Mouse (Mus musculus) intestine, embryonic 16.5 days (tissue): Measurements from ENCODE around the gene Rspo3. TPM values are rescaled to one million over a fixed set of nuclear protein-coding genes. Genes with fewer than 3 reads are reported as not detected.

Source experiments
- ATAC-seq: fragments of 200-750 bp; cut with Nextera tagmentation; 2 replicates; pipeline ENCODE4 v1.8.0; 2017; ENCODE audit warnings: moderate TSS enrichment, moderate library complexity
- H3K27ac ChIP-seq: fragments of 300-500 bp; sonication (generic); 2 replicates; pipeline ENCODE4 v1.5.1; 2014; ENCODE audit warnings: mild to moderate bottlenecking, low read length
- H3K27me3 ChIP-seq: fragments of 300-500 bp; sonication (generic); replicated peaks from 2 replicates; pipeline ENCODE4 v1.6.1; 2014; ENCODE audit warnings: low read length, control low read depth, mixed read lengths; ENCODE audit not compliant: control insufficient read depth, insufficient read depth
- H3K36me3 ChIP-seq: fragments of 300-500 bp; sonication (generic); 2 replicates; pipeline ENCODE4 v1.6.1; 2014; ENCODE audit warnings: low read length, control low read depth; ENCODE audit not compliant: control insufficient read depth, insufficient read depth
- H3K4me1 ChIP-seq: fragments of 300-500 bp; sonication (generic); 2 replicates; pipeline ENCODE4 v1.6.1; 2014; ENCODE audit warnings: low read length, control low read depth, mixed read lengths; ENCODE audit not compliant: control insufficient read depth, insufficient read depth
- H3K4me2 ChIP-seq: fragments of 300-500 bp; sonication (generic); 2 replicates; pipeline ENCODE4 v1.6.1; 2014; ENCODE audit warnings: low read depth, low read length, control low read depth
- H3K4me3 ChIP-seq: fragments of 300-500 bp; sonication (generic); 2 replicates; pipeline ENCODE4 v1.5.1; 2014; ENCODE audit warnings: mild to moderate bottlenecking, low read length
- H3K9ac ChIP-seq: fragments of 300-500 bp; sonication (generic); 2 replicates; pipeline ENCODE4 v1.6.1; 2014; ENCODE audit warnings: low read depth, low read length
- H3K9me3 ChIP-seq: fragments of 300-500 bp; sonication (generic); 2 replicates; pipeline ENCODE4 v1.6.1; 2016; ENCODE audit warnings: low read length, control low read depth; ENCODE audit not compliant: control insufficient read depth
- WGBS: fragments of 180-500 bp; shearing (Covaris S2); extraction: QIAGEN DNeasy Blood & Tissue Kit; methylation state at CpG from one replicate; pipeline ENCODE4 v1.1.7; 2014; 5-methylcytosine and 5-hydroxymethylcytosine counted together
- polyA plus RNA-seq: library from polyadenylated mRNA; unstranded; fragments of >200 nt; fragmentation: Nextera tagmentation; extraction: Ambion mirVana; gene quantifications from 2 replicates; pipeline ENCODE4 v1.2.1, GENCODE M21; 2015

The Rspo3 gene
- polyA plus RNA-seq, 1 experiment from 2014 or later: 9.3 TPM

- H3K4me3 ChIP-seq: peak overlapping the region; percentile 73
- peak overlapping the region; percentile 63 for H3K9ac ChIP-seq
- peaks cover 11% of the 10 kb centered on the region; the same call in 1 of the 2 replicates for H3K4me1 ChIP-seq
- H3K4me2 ChIP-seq: peak overlapping the region; percentile 89
- WGBS: 4% methylated on average over 24 of the region's 24 CpGs
- no peaks in the 10 kb centered on the region for H3K9me3 ChIP-seq
- peak overlapping the region; percentile 34 for H3K27ac ChIP-seq
- H3K36me3 ChIP-seq: no peaks in the 10 kb centered on the region
- H3K27me3 ChIP-seq: peaks cover 2% of the 10 kb centered on the region; the same call in 1 of the 2 replicates
- peak; percentile 43 for ATAC-seq
Observed at GRCm38 (mm10) chr10:29533846-29534829, 1.5 kb downstream of the Rspo3 start.

GRCm38 (mm10) chr10:29532821-29533715 lies 2.6 kb downstream of the Rspo3 start:
- H3K36me3 ChIP-seq: no peaks in the 10 kb centered on the region
- H3K27ac ChIP-seq: peak overlapping the region; percentile 14; the same call in 1 of the 2 replicates
- peaks cover 2% of the 10 kb centered on the region; the same call in 1 of the 2 replicates for H3K27me3 ChIP-seq
- peak overlapping the region; percentile 73 for H3K4me3 ChIP-seq
- WGBS: 1% methylated on average over 30 of the region's 30 CpGs
- peak; percentile 67 for ATAC-seq
- H3K4me1 ChIP-seq: peaks cover 11% of the 10 kb centered on the region; the same call in 1 of the 2 replicates
- peak overlapping the region; percentile 63 for H3K9ac ChIP-seq
- no peaks in the 10 kb centered on the region for H3K9me3 ChIP-seq
- H3K4me2 ChIP-seq: peak overlapping the region; percentile 89

- no peak overlapping the region for H3K9ac ChIP-seq
- 92% methylated on average over 1 of the region's 1 CpGs for WGBS
- H3K4me2 ChIP-seq: no peak overlapping the region
- H3K4me1 ChIP-seq: no peaks in the 10 kb centered on the region
- no peaks in the 10 kb centered on the region for H3K27me3 ChIP-seq
- no peak overlapping the region for H3K4me3 ChIP-seq
- H3K9me3 ChIP-seq: no peaks in the 10 kb centered on the region
- no peak overlapping the region for H3K27ac ChIP-seq
- ATAC-seq: no peak
- H3K36me3 ChIP-seq: no peaks in the 10 kb centered on the region
Observed at GRCm38 (mm10) chr10:29513563-29513962, 22.1 kb downstream of the Rspo3 start.

- no peak for ATAC-seq
- no peak overlapping the region for H3K27ac ChIP-seq
- no peaks in the 10 kb centered on the region for H3K36me3 ChIP-seq
- 58% methylated on average over 2 of the region's 2 CpGs for WGBS
- no peak overlapping the region for H3K4me3 ChIP-seq
- no peaks in the 10 kb centered on the region for H3K4me1 ChIP-seq
- H3K9me3 ChIP-seq: no peaks in the 10 kb centered on the region
- H3K27me3 ChIP-seq: no peaks in the 10 kb centered on the region
- no peak overlapping the region for H3K9ac ChIP-seq
- H3K4me2 ChIP-seq: no peak overlapping the region
Observed at GRCm38 (mm10) chr10:29508167-29508566, 27.5 kb downstream of the Rspo3 start.

GRCm38 (mm10) chr10:29497205-29497822 lies 38.4 kb downstream of the Rspo3 start:
- Histone ChIP-seq H3K27ac (no peak overlapping the region), H3K36me3 (no peaks in the 10 kb centered on the region), H3K27me3 (no peaks in the 10 kb centered on the region), H3K4me2 (no peak overlapping the region), H3K9me3 (no peaks in the 10 kb centered on the region), H3K4me3 (no peak overlapping the region), H3K4me1 (no peaks in the 10 kb centered on the region), H3K9ac (no peak overlapping the region)
- peak; percentile 67 for ATAC-seq
- WGBS: 56% methylated on average over 3 of the region's 3 CpGs

- 73% methylated on average over 1 of the region's 1 CpGs for WGBS
- ATAC-seq: no peak
- Histone ChIP-seq H3K9ac (no peak overlapping the region), H3K4me3 (no peak overlapping the region), H3K4me1 (no peaks in the 10 kb centered on the region), H3K9me3 (no peaks in the 10 kb centered on the region), H3K36me3 (no peaks in the 10 kb centered on the region), H3K27me3 (no peaks in the 10 kb centered on the region), H3K27ac (no peak overlapping the region), H3K4me2 (no peak overlapping the region)
Observed at GRCm38 (mm10) chr10:29493996-29494395, 41.7 kb downstream of the Rspo3 start.

DNA sequence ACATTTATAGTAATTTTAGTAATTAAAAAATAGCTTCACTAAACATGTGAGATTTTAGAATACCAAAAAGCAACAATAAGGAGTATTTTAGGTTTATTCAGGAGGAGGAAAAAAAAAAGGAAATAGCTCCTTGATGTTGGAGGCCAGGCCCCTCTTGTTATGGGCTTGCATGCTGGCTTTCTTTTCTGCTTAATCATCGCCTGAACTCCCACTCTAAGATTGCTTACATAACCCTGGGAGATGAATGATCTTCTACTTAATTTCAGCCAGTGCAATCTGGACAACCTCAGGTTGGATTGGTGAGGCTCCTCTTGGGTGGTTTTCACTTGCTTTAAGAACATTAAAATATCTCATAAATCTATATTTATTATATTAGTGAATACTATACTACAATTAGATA lies 54.7 kb downstream of the Rspo3 start:
- Histone ChIP-seq H3K9ac (no peak overlapping the region), H3K4me2 (no peak overlapping the region), H3K4me3 (no peak overlapping the region), H3K36me3 (no peaks in the 10 kb centered on the region), H3K4me1 (no peaks in the 10 kb centered on the region), H3K9me3 (no peaks in the 10 kb centered on the region), H3K27ac (no peak overlapping the region), H3K27me3 (no peaks in the 10 kb centered on the region)
- no peak for ATAC-seq
- WGBS: 54% methylated on average over 1 of the region's 1 CpGs

- 40% methylated on average over 3 of the region's 3 CpGs for WGBS
- no peaks in the 10 kb centered on the region for H3K4me1 ChIP-seq
- no peaks in the 10 kb centered on the region for H3K27me3 ChIP-seq
- H3K27ac ChIP-seq: no peak overlapping the region
- no peaks in the 10 kb centered on the region for H3K36me3 ChIP-seq
- no peak overlapping the region for H3K4me2 ChIP-seq
- peak; percentile 56; the same call in 1 of the 2 replicates for ATAC-seq
- no peak overlapping the region for H3K4me3 ChIP-seq
- no peak overlapping the region for H3K9ac ChIP-seq
- H3K9me3 ChIP-seq: no peaks in the 10 kb centered on the region
Observed at GRCm38 (mm10) chr10:29479401-29479800, 56.3 kb downstream of the Rspo3 start.

DNA sequence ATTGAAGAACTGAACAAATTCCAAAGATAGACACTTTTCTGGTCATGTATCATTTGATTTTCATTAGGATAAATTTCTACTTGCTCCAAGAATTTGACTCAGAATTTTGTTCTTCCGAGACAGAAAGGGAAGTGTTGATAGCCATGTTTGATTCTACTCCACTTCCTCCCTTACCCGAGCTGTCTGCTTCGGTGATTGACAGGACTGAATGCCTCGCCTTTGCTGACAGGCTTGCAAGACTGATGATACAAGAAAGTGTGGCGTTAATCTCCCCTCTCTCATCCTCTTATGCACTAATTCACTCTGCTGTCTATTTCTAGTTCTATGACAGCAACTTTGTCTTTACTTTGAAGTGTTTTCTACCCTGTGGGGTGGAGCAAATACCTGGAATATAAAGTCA lies 65.2 kb downstream of the Rspo3 start:
- Histone ChIP-seq H3K27ac (no peak overlapping the region), H3K4me3 (no peak overlapping the region), H3K4me1 (no peaks in the 10 kb centered on the region), H3K4me2 (no peak overlapping the region), H3K9ac (no peak overlapping the region), H3K27me3 (no peaks in the 10 kb centered on the region), H3K9me3 (no peaks in the 10 kb centered on the region), H3K36me3 (no peaks in the 10 kb centered on the region)
- WGBS: 73% methylated on average over 5 of the region's 5 CpGs
- ATAC-seq: no peak
